Mouse (Mus musculus): ENCODE measurements at regions not wholly inside any gene's neighbourhood (a gene's known extent, or its start where the extent isn't known, plus 50 kb on each side); places are given as distances from the start of the nearest gene placed in this dataset.

- no peak for TF ChIP-seq CTCF (IDR thresholded peaks at IDR 0.05)
- TF ChIP-seq EP300 (IDR thresholded peaks at IDR 0.05), result no peak
Observed at GRCm38 (mm10) chr10:27968202-27968601, 106.4 kb upstream of the Ptprk start.

Data from lung, postnatal 0 days (tissue).